Mouse (Mus musculus) bone marrow, adult 2 months (tissue): Measurements from ENCODE around the gene Ubtd2.
A peak's percentile ranks its signal among the peaks of the same experiment; 100 is the strongest.

Experiments used
- CTCF ChIP-seq: fragments of 200-500 bp; IDR thresholded peaks from 2 replicates; pipeline ENCODE4 v1.5.1; 2011; ENCODE audit warnings: low read length, control low read depth; ENCODE audit not compliant: control insufficient read depth, insufficient read depth
- POLR2A ChIP-seq: fragments of 200-500 bp; IDR thresholded peaks from 2 replicates; pipeline ENCODE4 v1.6.1; 2011; ENCODE audit warnings: low read depth, mild to moderate bottlenecking, control low read depth, low read length, borderline replicate concordance; ENCODE audit not compliant: control insufficient read depth

DNA sequence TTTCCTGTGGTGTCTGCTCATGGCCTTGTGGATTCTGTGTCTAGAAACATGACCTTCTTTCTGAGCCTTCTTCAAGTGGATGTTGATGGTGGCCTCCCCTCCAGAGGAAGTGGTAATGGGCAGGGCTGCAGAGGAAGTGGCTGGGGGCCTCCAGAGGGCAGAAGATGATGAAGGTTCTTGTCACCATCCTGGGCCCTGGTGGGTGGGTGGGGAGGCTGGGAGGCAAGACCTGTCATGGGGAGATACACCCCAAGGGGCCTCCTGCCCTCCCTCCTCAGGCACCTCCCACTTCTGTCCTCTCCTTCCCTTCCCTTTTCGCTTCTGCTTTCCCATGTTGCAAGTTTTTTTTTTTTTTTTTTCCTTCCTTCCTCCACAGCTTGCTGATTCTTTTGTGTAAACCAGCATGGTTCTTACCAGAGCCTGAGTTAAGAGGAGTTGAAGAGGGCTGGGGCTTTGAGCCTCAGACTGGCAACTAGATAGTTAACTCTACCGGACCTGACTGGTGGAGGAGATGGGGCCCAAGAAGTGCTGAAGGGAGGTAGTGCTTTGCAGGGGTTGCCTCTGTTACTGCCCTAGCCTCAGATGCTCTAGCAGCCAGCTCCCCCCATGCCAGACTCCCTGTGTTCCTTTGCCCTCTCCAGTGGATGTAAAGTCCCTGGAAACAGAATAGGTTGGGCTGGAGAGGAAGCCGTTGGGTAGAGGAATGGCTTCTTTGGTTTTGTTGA lies 87.7 kb downstream of the Ubtd2 start:
- no peak for TF ChIP-seq POLR2A
- peak; percentile 18; the same call in 1 of the 2 replicates for TF ChIP-seq CTCF
